Mouse (Mus musculus) embryonic stem cell, embryonic (primary cell): ENCODE data around the gene Mrto4.

Experiments
- CTCF ChIA-PET, 4 experiments: fragments of 300-600 bp in 2 of 4; fragments of 350-600 bp in 2 of 4; sonication (Branson Sonifier 250); formaldehyde crosslinking; loops; one replicate each; lab custom pipeline; 2022; ENCODE audit warnings: inconsistent platforms in 2 of 4; lab: Charles Lee
- POLR2A ChIA-PET, 4 experiments: fragments of 300-600 bp in 2 of 4; fragments of 350-600 bp in 2 of 4; sonication (Branson Sonifier 250); formaldehyde crosslinking; loops; one replicate each; lab custom pipeline; 2022; ENCODE audit warnings: antibody characterized with exemption in 4 of 4, inconsistent platforms in 1 of 4; lab: Charles Lee

Mrto4 gene

DNA sequence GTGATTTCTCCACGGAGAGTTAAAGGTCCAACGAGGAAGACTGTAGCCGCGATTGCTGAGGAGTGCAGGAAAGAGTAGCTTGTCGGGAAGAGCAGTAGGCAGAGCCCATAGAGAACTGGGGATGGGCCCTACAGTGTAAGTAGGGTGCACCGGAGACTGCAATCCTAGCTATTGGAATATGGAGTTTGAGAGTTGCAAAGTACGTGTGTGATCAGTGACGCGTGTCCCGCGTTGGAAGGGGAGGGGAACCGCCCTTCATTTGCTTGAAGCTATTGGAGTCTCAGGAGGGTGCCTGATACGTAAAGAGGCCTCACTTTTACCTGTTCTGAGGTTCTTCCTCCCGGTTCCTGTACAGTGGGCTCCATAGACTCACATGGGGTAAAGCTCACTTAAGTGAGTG is 40.7 kb downstream of the Mrto4 start:
- CTCF ChIA-PET = interaction anchor here (0.5 to 3.5 kb wide), 31 partner anchors 10 to 732 kb away, joined by 3 to 37 read pairs (median 5); partner anchors contain the start of genes Gm21969 (in 1 of the 4) and Htr6 (in 1 of the 4)
- POLR2A ChIA-PET = interaction anchor here (0.6 to 3.9 kb wide), 35 partner anchors 10 to 618 kb away, joined by 3 to 39 read pairs (median 6); partner anchors contain the start of genes Minos1 (in 2 of the 4) and Capzb (in 1 of the 4)

DNA sequence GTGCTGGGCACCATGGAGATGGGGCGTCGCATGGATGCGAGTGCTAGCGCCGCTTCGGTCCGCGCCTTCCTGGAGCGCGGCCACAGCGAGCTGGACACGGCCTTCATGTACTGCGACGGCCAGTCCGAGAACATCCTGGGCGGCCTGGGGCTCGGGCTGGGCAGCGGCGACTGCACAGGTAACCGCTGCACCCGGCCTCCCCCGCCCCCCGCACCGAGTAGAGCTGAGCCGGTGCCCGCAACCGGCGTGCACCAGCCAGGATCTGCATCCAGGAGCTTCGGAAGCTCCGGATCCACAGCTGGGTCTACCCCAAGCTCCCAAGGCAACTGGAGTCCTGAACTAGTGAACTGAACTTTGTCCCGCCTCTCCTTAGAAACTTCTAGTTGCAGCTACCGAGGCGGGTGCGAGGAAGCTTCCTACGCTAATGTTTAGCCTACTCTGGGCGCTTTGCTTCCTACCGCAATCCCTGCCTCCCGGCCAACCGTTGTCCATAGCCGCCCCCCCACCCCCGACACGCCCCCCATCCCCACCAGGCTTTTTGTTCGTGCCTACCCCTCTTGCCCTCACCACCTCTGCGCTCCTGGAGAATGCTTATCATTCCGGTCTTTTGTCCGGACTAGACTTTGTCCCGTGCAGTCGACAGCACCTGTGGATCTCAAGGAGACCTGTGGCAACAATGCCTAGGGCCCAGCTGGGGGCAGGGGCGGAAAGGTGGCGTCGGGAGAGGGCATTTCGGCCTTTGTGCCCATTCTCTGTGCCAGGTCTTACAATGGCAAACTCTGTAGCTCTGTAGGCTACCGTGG is 41.3 kb downstream of the Mrto4 start:
- CTCF ChIA-PET = interaction anchor here (0.5 to 3.5 kb wide), 45 partner anchors 9 to 589 kb away, joined by 3 to 37 read pairs (median 4); partner anchors contain the start of genes Aldh4a1 (in 1 of the 4), Gm21969 (in 1 of the 4) and Htr6 (in 1 of the 4)

DNA sequence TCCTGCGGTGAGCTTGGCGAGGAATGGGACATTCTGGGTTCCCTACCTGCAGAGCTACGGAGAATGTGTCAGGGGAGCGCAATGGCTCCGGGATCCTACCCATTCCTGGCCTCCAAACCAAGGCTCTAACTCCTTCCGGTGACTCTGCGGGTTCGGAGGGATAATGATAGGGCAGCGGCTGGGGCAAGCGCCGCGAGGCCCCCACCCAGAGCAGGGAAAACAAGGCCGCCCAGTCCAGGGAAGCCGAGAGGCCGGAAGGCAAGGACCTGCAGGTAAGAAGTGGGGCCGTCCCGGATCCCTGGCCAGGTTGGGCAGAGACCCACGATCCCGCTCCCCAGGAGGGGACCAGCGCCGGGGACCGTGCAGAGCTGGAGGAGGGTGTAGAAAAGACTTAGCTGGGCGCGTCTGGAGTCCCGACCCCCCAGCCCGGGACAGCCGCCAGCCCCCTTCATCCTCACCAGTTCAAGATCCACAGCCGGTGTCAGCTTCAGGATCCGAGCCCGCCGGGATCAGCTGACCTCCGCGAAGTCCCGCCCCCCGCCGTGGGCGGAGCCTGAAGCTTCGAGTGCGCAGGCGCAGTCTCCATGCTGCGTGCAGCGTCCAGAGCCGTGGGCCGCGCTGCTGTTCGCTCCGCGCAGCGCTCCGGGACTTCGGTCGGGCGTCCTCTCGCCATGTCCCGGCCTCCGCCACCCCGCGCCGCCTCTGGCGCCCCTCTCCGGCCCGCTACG is 42.0 kb downstream of the Mrto4 start, which contains the start of the genes Pqlc2 and Akr7a5:
TSS of gene Pqlc2 (minus strand) at position 538 of the 728 bp plus-strand sequence.
TSS of gene Akr7a5 (plus strand) at position 574 of the 728 bp plus-strand sequence.
- CTCF ChIA-PET = interaction anchor here (0.5 to 3.5 kb wide), 41 partner anchors 8 to 763 kb away, joined by 3 to 37 read pairs (median 4); partner anchors contain the start of genes Aldh4a1 (in 1 of the 4), Gm21969 (in 1 of the 4) and Htr6 (in 1 of the 4)
- POLR2A ChIA-PET = interaction anchor here (0.6 to 3.9 kb wide), 77 partner anchors 9 to 811 kb away, joined by 3 to 39 read pairs (median 4); partner anchors contain the start of genes Minos1 (in 3 of the 4), Aldh4a1 (in 2 of the 4), Capzb (in 1 of the 4) and Htr6 (in 1 of the 4)

More for the DNA sequence above, 41.3 kb downstream of the Mrto4 start:
- POLR2A ChIA-PET = interaction anchor here (0.5 to 3.9 kb wide), 78 partner anchors 8 to 811 kb away, joined by 3 to 39 read pairs (median 4); partner anchors contain the start of genes Minos1 (in 3 of the 4), Aldh4a1 (in 2 of the 4), Capzb (in 1 of the 4) and Htr6 (in 1 of the 4)

DNA sequence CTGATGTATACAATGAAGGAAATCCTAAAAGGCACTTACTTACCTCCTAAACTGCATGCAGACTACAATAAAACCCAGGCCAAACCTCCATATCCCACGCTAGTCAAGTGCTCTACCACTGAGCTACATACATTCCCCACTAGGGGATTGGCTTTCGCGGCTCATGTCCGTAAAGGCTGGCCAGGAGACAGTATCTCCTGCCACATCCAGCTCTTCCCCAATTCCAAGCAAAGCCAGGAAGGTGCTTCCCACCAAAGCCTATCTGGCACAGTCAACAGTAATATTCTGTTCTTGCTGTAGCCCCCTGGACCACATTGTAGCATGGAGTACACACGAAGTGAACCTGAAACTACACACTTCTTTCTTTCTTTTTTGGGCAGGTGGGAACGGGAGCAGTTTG is 42.7 kb downstream of the Mrto4 start:
- ChIA-PET CTCF (interaction anchor here (0.6 to 3.5 kb wide), 23 partner anchors 8 to 762 kb away, joined by 3 to 37 read pairs (median 6); no protein-coding TSS in a partner anchor), POLR2A (interaction anchor here (0.6 to 3.9 kb wide), 38 partner anchors 8 to 622 kb away, joined by 3 to 39 read pairs (median 6); partner anchors contain the start of gene Minos1 (in 2 of the 4))

DNA sequence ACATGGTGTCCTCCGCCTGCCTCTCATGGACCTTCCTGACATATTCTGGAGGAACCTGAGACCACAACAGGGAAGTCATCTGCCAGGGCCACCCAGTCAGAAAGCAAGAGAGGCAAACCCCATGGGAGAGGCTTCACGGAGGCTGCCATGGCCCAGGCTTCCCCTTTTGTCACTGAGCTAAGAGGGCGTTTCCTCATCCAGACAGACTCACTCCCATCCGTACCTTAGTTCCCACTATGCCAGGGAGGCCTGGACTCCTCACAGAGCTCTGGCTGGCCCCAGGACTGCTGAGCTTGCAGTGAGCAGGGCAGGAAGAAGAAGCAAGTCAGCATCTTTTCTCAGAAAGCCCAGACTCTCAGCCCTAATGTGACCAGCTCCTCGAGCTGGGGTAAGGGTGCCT is 44.5 kb downstream of the Mrto4 start:
- ChIA-PET CTCF (interaction anchor here in 3 of 4 experiments (0.6 to 3.8 kb wide), 5 partner anchors 19 to 360 kb away, joined by 3 to 15 read pairs (median 3); no protein-coding TSS in a partner anchor), POLR2A (interaction anchor here in 2 of 4 experiments (0.8 to 1.7 kb wide), 5 partner anchors 11 to 49 kb away, joined by 3 to 4 read pairs (median 3); no protein-coding TSS in a partner anchor)

DNA sequence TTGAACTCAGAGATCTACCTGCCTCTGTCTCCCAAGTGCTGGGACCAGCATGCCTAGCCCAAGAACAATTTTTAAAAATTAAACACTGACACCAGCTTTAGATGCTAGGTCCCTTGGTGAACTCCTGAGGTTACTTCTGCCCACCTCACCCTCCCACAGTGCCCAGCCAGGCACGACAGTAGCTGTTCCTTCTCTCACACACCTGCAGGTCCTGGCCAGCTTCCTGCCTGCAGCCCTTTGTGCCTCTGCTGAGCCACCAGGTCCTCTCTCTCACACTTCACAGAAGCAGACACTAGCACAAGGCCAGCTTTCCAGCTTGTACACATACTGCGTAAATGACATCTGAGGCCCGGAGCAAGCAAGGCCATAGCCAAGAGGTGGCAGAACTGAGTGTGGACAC is 46.9 kb downstream of the Mrto4 start:
- CTCF ChIA-PET = interaction anchor here in 2 of 4 experiments (1.2 to 3.8 kb wide), 3 partner anchors 16 to 31 kb away, joined by 3 to 15 read pairs (median 5); no protein-coding TSS in a partner anchor
- POLR2A ChIA-PET = no interaction called here

DNA sequence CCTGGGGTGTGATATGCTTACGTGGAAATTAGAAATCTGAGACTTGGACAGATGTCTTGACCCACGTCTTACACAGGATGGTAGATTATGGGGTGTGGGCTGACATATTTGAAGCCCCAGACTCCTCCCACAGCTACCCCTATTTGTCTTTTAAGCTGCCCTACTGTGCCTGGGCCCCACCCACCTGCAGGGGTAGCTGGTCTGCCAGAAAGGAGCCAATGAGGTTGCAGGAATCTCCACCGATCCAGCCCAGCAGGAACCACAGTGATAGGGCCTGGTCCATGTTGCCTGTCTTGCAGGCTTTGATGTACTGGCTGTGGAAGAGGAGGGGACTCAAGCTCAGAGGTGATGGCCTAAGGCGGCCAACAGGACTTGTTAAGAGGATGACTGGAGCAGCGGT is 50.1 kb downstream of the Mrto4 start:
- ChIA-PET POLR2A (interaction anchor here in 3 of 4 experiments (0.8 to 4.0 kb wide), 11 partner anchors 8 to 191 kb away, joined by 3 to 39 read pairs (median 4); partner anchors contain the start of genes Akr7a5 (in 2 of the 3) and Pqlc2 (in 2 of the 3)), CTCF (interaction anchor here in 2 of 4 experiments (1.0 to 10.8 kb wide), 8 partner anchors 8 to 309 kb away, joined by 3 to 102 read pairs (median 4); partner anchors contain the start of genes Akr7a5 (in 2 of the 2) and Pqlc2 (in 2 of the 2))

DNA sequence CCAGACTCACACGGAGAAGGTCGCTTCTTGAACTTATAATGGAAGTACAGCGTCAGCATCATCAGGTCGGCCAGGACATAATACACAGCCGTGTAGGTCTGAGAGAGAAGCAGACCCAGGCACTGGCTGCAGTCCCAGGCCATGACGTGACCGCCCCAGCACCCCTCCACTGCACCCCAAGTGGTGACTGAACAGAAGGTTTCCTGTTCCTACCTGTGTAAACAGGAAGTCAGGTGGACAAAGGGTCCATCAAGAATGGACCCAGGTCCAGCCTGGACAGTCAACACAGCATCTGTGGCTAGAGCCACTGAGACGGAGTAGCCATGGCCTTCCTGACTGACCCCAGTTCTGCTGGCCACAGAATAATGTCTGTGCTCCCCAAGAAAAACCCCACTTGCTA is 50.6 kb downstream of the Mrto4 start:
- POLR2A ChIA-PET = interaction anchor here in 3 of 4 experiments (0.8 to 4.0 kb wide), 11 partner anchors 9 to 191 kb away, joined by 3 to 39 read pairs (median 4); partner anchors contain the start of genes Akr7a5 (in 3 of the 3) and Pqlc2 (in 3 of the 3)
- CTCF ChIA-PET = interaction anchor here in 3 of 4 experiments (0.6 to 10.8 kb wide), 8 partner anchors 9 to 36 kb away, joined by 3 to 102 read pairs (median 3); partner anchors contain the start of genes Akr7a5 (in 2 of the 3) and Pqlc2 (in 2 of the 3)

DNA sequence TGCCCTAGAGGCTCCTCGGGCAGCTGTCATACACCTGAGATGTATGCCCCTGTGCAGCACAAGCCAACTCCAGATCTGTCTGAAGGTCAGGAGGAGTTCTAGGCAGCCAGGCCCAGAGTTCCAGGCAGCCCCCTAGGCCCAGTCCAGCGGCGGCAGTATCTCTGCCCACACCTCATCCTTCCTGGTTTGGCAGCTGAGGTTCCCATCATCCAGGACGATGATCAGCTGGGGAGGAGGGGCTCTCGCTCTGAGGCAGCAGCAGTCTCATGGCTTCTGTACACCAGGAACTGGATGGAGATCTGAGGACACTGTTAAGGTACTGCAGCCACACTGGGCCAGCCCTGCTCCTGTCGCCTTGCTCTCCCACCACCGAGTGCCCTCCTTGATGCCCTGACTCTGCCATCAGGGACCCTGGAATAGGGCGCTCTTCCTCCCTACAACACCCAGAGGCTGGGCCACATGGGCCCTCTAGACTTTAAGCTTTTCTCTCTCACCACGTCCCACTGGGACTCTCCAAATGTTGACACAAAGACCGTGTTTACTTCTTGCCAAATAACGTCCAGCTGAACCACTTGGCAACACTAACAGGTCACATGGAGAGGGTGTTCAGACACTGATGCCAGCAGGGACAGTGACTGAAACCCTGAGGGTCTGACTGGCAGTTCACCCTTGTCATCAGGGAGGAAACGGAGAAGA is 53.6 kb downstream of the Mrto4 start:
- POLR2A ChIA-PET = interaction anchor here in 2 of 4 experiments (0.8 to 4.2 kb wide), 4 partner anchors 9 to 12 kb away, joined by 4 to 26 read pairs (median 8); partner anchors contain the start of genes Akr7a5 (in 2 of the 2) and Pqlc2 (in 2 of the 2)
- CTCF ChIA-PET = interaction anchor here in 3 of 4 experiments (0.6 to 10.8 kb wide), 5 partner anchors 10 to 38 kb away, joined by 3 to 102 read pairs (median 4); partner anchors contain the start of genes Akr7a5 (in 1 of the 3) and Pqlc2 (in 1 of the 3)

DNA sequence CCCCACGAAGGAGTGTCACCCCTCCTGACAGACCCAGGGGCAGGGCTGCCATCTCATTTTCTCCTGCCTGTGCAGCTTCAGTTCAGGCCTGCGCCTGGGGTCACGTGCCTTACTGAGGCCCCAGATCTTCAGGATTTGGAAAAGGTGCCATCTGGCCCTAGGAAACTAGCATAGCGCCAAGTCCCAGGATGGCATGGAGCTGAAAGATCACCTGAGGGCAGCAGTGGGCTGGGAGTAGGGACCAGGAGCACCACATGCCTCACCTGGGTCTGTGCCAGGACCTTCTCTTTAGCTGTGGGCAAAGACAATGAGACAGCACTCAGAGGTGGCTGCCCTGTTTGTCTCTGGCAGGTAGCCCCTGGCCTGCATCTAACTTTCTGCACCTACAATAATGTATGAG is 54.8 kb downstream of the Mrto4 start:
- CTCF ChIA-PET = interaction anchor here in 1 of 4 experiments (1.6 to 10.8 kb wide), 2 partner anchors 10 to 40 kb away, joined by 3 to 102 read pairs; no protein-coding TSS in a partner anchor
- POLR2A ChIA-PET = interaction anchor here in 2 of 4 experiments (1.2 to 4.2 kb wide), 4 partner anchors 9 to 13 kb away, joined by 4 to 26 read pairs (median 12); partner anchors contain the start of genes Akr7a5 (in 2 of the 2) and Pqlc2 (in 2 of the 2)
